Comparison of ENCODE assay signal across 8 mouse cellular contexts in genomic region chr2:93823519-93823918, GRCm38 (mm10). TPM values are rescaled to one million over a fixed set of nuclear protein-coding genes. Genes with fewer than 3 reads are reported as not detected.
DNase-seq lines count a peak whose midpoint lies in the region; ATAC-seq and TF ChIP-seq lines count a peak whose summit lies in the region.
"Had no signal": no experiment of that assay in that cellular context is flagged by ENCODE, and none has a peak within 500 bp of the region (broad histone marks: within the 10 kb centered on the region; RNA-seq: fewer than 3 reads in every experiment).

No protein-coding gene starts in this region.

- H3K4me3 ChIP-seq in lung, postnatal 0 days (ENCODE audit: low read depth, low read length) = no peak overlapping the region
- H3K4me3 ChIP-seq: limb, embryonic 15.5 days had no signal

- no peaks in the 10 kb centered on the region for H3K9me3 ChIP-seq in lung, postnatal 0 days (ENCODE audit: low read length)
- H3K9me3 ChIP-seq: limb, embryonic 15.5 days had no signal

- WGBS in lung, postnatal 0 days = 14% methylated on average over 8 of the region's 8 CpGs

- H3K27me3 ChIP-seq in lung, postnatal 0 days (replicated peaks; ENCODE audit: insufficient read depth, low read length) = no peaks in the 10 kb centered on the region
- H3K27me3 ChIP-seq: limb, embryonic 15.5 days had no signal

- no peaks in the 10 kb centered on the region for H3K36me3 ChIP-seq in lung, postnatal 0 days (ENCODE audit: insufficient read depth, low read length)

- TF ChIP-seq CTCF in lung, postnatal 0 days (IDR thresholded peaks at IDR 0.05) = peak; percentile 100

- H3K27ac ChIP-seq in lung, postnatal 0 days (ENCODE audit: low read length) = no peak overlapping the region
- H3K27ac ChIP-seq: limb, embryonic 15.5 days had no signal

- no peak for TF ChIP-seq EP300 in lung, postnatal 0 days (IDR thresholded peaks at IDR 0.05)

- H3K9ac ChIP-seq in lung, postnatal 0 days (replicated peaks; ENCODE audit: low read depth) = no peak overlapping the region
- H3K9ac ChIP-seq: limb, embryonic 15.5 days had no signal

- peak; percentile 87 for ATAC-seq in CD4-positive, CD25-positive, alpha-beta regulatory T cell, adult 4 months
- peak; percentile 61 for ATAC-seq in lung, postnatal 0 days

- H3K4me2 ChIP-seq in lung, postnatal 0 days (replicated peaks; ENCODE audit: low read depth, low read length) = no peak overlapping the region
- H3K4me2 ChIP-seq: limb, embryonic 15.5 days had no signal

- peak; percentile 86 for DNase-seq in Muller cell, postnatal 12 days (ENCODE audit: inconsistent ontology term)
- peak; percentile 89 for DNase-seq in cerebellum, adult 9-10 months
- DNase-seq in gastrocnemius, postnatal 10 days = peak; percentile 59
- DNase-seq in kidney, postnatal 25 days = peak; percentile 77 to 86
- peak; percentile 97 for DNase-seq in lung, postnatal 0 days (ENCODE audit: low spot score)
- DNase-seq in right cerebral cortex, postnatal 10 days (ENCODE audit: low spot score in 2 of 2) = peak; percentile 70 to 76

- peaks cover 9% of the 10 kb centered on the region; the same call in 1 of the 2 replicates for H3K4me1 ChIP-seq in lung, postnatal 0 days (ENCODE audit: insufficient read depth, low read depth, low read length)

RNA-seq across cellular contexts. Expression of gene Ext2, which starts 1.2 kb away (rescaled TPM):
- 10 to 100 TPM; 16.0 to 18.3 TPM for polyA plus RNA-seq in CD4-positive, CD25-positive, alpha-beta regulatory T cell, adult 4 months (2017; shearing (Covaris generic))
- 10 to 100 TPM; 41.0 to 52.8 TPM for total RNA-seq in gastrocnemius, postnatal 10 days (2021)
- polyA plus RNA-seq in lung, postnatal 0 days (2015; fragmentation: Nextera tagmentation; extraction: Ambion mirVana) = 69.6 and 76.6 TPM in 2 replicates

RNA-seq across cellular contexts. Expression of gene Accs, which starts 26.2 kb away (rescaled TPM):
- polyA plus RNA-seq in CD4-positive, CD25-positive, alpha-beta regulatory T cell, adult 4 months (2017; shearing (Covaris generic)) = 10 to 100 TPM; 11.7 to 21.4 TPM
- 1 to 10 TPM; 4.2 to 6.2 TPM for total RNA-seq in gastrocnemius, postnatal 10 days (2021)
- 5.7 and 6.0 TPM in 2 replicates for polyA plus RNA-seq in lung, postnatal 0 days (2015; fragmentation: Nextera tagmentation; extraction: Ambion mirVana)

RNA-seq across cellular contexts. Expression of gene Accsl, which starts 45.4 kb away (rescaled TPM):
- not detected for polyA plus RNA-seq in CD4-positive, CD25-positive, alpha-beta regulatory T cell, adult 4 months (2017; shearing (Covaris generic))
- not detected for total RNA-seq in gastrocnemius, postnatal 10 days (2021)
- not detected in 2 replicates for polyA plus RNA-seq in lung, postnatal 0 days (2015; fragmentation: Nextera tagmentation; extraction: Ambion mirVana)
- polyA plus RNA-seq: limb, embryonic 15.5 days had no signal
